Mouse (Mus musculus) olfactory bulb, adult 2 months (tissue): ENCODE measurements around the gene Dnajc2.

Experiments used
- CTCF ChIP-seq: fragments of 200-500 bp; IDR thresholded peaks from 2 replicates; pipeline ENCODE4 v1.5.1; 2012; ENCODE audit warnings: low read depth, mild to moderate bottlenecking, low read length, moderate library complexity; ENCODE audit not compliant: insufficient read depth
- POLR2A ChIP-seq: fragments of 200-500 bp; IDR thresholded peaks from 2 replicates; pipeline ENCODE4 v1.6.1; 2012; ENCODE audit warnings: mild to moderate bottlenecking, low read depth, low read length, moderate library complexity; ENCODE audit not compliant: insufficient read depth

- TF ChIP-seq CTCF (peak; percentile 66; the same call in 1 of the 2 replicates), POLR2A (peak; percentile 58; the same call in 1 of the 2 replicates)
Observed at GRCm38 (mm10) chr5:21736956-21737585, 48.0 kb downstream of the Dnajc2 start, which contains the start of gene Pmpcb.
